Mouse (Mus musculus): ENCODE data around the gene 2810021J22Rik.
A peak's percentile ranks its signal among the peaks of the same experiment; 100 is the strongest.
"Not testable (repeated sequence)": the region's sequence is repeated elsewhere in the genome, so short reads cannot be mapped to it uniquely, and the experiment has no call there.

The 2810021J22Rik gene

GRCm38 (mm10) chr11:58867039-58867953 is at the start of gene 2810021J22Rik:
Gene 2810021J22Rik (plus strand): TSS chr11:58867216.
- peak; percentile 81 for DNase-seq (ENCODE audit: low spot score)

DNA sequence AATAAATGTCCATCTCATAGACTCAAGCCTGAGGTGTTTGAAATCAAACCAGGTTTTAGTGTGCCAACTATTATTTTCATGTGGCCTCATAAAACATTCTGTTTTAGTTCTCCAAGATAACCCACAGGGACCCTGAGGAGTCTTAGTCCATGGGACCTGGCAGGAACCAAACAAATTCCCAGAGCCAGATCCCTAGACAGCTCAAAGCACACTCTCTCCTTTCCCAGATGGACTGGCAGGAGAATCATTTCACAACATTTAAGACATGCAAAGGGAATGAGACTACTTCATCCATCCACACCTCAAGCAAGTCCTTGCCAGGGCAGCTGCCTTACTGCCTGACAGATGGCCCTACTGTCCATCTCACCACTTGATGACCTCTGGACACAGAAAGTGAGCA is 38.1 kb upstream of the 2810021J22Rik start, which contains the start of gene Olfr312:
Gene Olfr312 (plus strand): TSS at position 301 of the 400 bp plus-strand sequence.
- DNase-seq (ENCODE audit: low spot score), result not testable (repeated sequence)

- no peak for DNase-seq (ENCODE audit: low spot score)
Observed at GRCm38 (mm10) chr11:58829764-58830163, 37.3 kb upstream of the 2810021J22Rik start.

DNA sequence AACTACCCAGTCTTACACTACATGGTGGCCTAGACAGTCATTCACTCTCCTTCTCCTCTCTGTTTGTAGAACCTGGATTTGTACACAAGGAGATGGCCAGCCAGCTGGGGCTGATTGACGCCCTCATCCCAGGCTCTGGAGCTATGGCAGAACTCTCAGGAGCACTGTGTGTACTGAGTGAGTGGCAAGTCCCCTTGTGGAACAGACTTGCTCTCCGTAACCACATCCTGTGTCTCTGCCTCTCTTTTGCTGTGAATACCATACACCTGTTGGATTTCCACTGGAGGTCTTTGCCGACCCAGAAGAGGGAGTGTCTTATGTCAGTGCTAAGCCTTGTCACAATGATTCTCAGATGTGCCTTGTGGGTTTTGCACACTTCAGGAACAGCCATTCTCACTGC is 34.5 kb upstream of the 2810021J22Rik start:
- DNase-seq (ENCODE audit: low spot score), result not testable (repeated sequence)

- not testable (repeated sequence) for DNase-seq (ENCODE audit: low spot score)
Observed at GRCm38 (mm10) chr11:58838951-58839350, 28.1 kb upstream of the 2810021J22Rik start, which contains the start of gene Olfr311. Gene Olfr311 (plus strand): TSS chr11:58839251.

GRCm38 (mm10) chr11:58846919-58847461 is 20.0 kb upstream of the 2810021J22Rik start, which contains the start of gene Gm12258:
Gene Gm12258 (plus strand): TSS chr11:58847158.
- DNase-seq (ENCODE audit: low spot score), result peak; percentile 100

- DNase-seq (ENCODE audit: low spot score), result no peak
Observed at GRCm38 (mm10) chr11:58847636-58848035, 19.4 kb upstream of the 2810021J22Rik start.

DNA sequence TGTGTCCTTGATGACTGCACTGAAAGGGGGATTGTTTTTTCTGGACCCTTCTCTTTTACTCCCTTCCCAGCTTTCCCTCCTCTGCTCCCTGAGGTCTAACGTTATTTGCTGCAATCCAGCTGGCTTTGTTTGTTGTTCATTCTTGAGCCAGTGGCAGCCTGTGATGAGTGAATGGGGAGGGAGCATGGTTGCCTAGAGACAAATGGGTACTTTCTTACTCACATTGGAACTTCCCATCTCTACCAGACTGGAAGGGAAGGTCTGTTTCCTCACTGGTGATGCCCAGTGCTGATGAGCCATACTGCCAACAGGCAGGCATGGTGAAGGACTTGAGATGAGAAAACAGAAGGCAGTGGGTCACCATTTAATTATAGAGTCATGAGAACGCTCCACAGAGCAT is 17.3 kb upstream of the 2810021J22Rik start:
- DNase-seq (ENCODE audit: low spot score), result no peak

- DNase-seq (ENCODE audit: low spot score), result no peak
Observed at GRCm38 (mm10) chr11:58860744-58861143, 6.3 kb upstream of the 2810021J22Rik start.

GRCm38 (mm10) chr11:58867954-58868330 is 926 bp downstream of the 2810021J22Rik start:
- peak; percentile 1 for DNase-seq (ENCODE audit: low spot score)

DNA sequence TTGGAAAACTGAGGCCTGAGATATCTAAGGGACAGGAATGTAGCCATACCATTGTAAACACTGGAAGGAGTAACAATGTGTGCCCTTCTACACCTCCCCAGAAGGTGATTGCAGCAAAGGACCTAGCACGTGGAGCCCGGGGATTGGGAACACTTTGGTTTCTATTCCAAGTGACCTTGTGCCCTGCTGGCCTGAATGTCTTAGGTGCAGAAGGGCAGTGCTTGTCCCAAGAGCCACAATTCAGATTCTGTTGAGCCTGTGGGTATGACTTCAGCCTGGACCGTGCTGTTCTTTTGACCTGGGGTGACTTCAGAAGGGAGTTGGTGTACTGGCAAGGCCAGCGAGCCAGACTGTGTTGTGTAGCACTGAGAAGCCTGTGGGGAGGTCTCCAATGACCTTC is 3.9 kb downstream of the 2810021J22Rik start:
- DNase-seq (ENCODE audit: low spot score), result no peak

- no peak for DNase-seq (ENCODE audit: low spot score)
Observed at GRCm38 (mm10) chr11:58883756-58884155, 16.7 kb downstream of the 2810021J22Rik start.

GRCm38 (mm10) chr11:58890511-58890910 is 23.5 kb downstream of the 2810021J22Rik start:
- DNase-seq (ENCODE audit: low spot score), result no peak

GRCm38 (mm10) chr11:58894456-58894855 is 27.4 kb downstream of the 2810021J22Rik start:
- DNase-seq (ENCODE audit: low spot score), result no peak

- DNase-seq (ENCODE audit: low spot score), result no peak
Observed at GRCm38 (mm10) chr11:58897485-58897884, 30.5 kb downstream of the 2810021J22Rik start.

DNA sequence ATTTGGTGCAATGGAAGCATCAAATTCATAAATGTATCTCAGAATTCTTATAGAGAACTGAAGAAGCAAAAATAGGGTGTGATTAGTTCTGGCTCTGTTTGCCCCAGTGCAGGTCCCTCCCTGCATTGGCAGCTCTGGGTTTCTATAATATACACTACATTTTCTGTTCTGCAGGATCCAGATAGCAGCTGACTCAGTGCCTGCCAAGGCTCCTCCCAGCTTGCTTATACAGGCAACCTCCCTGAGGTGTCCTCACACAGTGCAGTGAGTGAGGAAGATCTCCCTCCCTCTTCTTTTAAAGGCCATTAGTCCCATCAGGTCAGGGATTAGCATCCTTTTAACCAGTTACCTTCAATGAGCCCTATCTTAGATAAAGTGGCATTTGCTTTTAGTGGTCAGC is 34.1 kb downstream of the 2810021J22Rik start:
- no peak for DNase-seq (ENCODE audit: low spot score)

DNA sequence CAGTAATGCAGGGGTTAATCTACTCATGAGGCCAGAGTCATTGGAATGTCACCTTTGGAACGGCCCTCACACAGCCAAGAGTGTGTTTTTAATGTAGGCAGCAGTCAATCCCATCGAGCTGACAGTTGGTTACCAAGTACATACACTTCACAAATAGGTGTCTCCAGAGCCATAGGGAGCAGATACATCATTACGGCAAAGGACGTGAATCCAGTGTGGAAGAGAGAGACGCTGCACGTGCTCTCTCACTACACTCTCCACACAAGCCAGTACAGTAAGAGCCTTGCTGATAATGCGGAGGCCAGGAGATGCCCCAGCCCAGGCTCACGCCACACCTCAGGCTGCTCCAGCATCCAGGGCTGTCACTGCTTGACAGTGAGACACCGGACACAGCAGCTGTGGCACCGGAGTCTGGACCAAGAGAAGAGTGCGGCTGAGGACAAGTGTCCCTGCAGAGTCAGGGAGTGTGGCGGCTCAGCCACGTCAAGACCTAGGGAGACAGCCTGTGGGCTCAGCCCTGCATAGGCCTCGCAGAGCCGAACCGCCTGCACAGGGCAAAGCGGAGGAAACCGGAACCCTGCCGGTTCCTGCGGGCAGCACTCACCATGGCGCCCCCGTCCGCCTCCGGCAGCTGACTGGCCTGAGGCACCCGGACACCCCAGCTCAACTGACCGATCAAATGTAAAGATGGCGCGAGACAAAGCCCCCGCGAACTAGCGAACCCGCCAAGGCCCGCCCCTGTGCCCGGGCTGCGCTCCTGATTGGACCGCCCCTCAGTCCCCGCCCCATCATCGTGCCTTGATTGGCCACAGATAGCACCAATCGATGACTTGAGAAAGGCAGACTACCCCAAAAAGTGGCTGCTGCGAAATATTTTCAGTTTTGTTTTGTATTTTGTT is 36.7 kb downstream of the 2810021J22Rik start, which contains the start of gene Zfp39:
Gene Zfp39 (minus strand): TSS at position 715 of the 899 bp plus-strand sequence.
- DNase-seq (ENCODE audit: low spot score), result peak; percentile 96

GRCm38 (mm10) chr11:58904410-58904718 is 37.3 kb downstream of the 2810021J22Rik start:
- no peak for DNase-seq (ENCODE audit: low spot score)

GRCm38 (mm10) chr11:58904838-58905237 is 37.8 kb downstream of the 2810021J22Rik start:
- DNase-seq (ENCODE audit: low spot score), result peak; percentile 26

- no peak for DNase-seq (ENCODE audit: low spot score)
Observed at GRCm38 (mm10) chr11:58913776-58914175, 46.8 kb downstream of the 2810021J22Rik start.

DNA sequence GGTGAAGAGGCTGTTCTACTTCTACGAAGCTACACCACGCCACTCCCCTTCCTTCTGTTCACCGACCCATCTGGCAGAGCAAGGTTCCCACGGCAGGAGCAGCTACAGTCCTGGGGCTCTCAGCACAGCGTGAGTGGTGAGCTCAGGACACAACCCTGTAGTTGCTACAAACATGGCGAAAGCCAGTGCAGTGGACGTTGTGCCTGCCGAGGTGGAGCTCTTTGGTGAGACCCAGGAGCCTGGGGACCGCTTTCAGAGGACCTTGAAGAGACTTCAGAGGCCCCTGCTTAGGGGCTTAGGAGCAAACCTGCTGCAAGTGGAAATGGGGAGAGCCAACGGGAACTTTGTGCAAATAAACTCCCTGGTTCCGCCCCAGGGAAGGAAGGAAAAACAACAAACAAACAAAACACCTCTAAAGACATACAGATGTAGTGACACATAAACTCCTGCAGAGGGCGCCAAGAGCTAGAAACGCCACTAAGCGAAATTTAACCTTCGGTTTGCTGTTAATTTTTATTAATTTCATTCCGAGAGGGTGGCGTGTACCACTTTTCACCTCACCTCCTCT is 47.5 kb downstream of the 2810021J22Rik start:
- peak; percentile 78 for DNase-seq (ENCODE audit: low spot score)

Measured in retina, embryonic 14.5 days (tissue).